Mouse (Mus musculus) liver, embryonic 16.5 days (tissue): ENCODE measurements around the gene Dscam. TPM values are rescaled to one million over a fixed set of nuclear protein-coding genes. Genes with fewer than 3 reads are reported as not detected.

Source experiments
- ATAC-seq: fragments of 200-750 bp; cut with Nextera tagmentation; 2 replicates; pipeline ENCODE4 v1.8.0; 2017; ENCODE audit warnings: low read depth, mild to moderate bottlenecking, moderate number of reproducible peaks, moderate library complexity
- H3K27ac ChIP-seq: fragments of 300-500 bp; sonication (generic); 2 replicates; pipeline ENCODE4 v1.5.1; 2014; ENCODE audit warnings: mild to moderate bottlenecking, low read length
- H3K27me3 ChIP-seq: fragments of 300-500 bp; sonication (generic); 2 replicates; pipeline ENCODE4 v1.6.1; 2014; ENCODE audit warnings: low read depth, low read length, mixed read lengths; ENCODE audit not compliant: control insufficient read depth, insufficient read depth
- H3K36me3 ChIP-seq: fragments of 300-500 bp; sonication (generic); 2 replicates; pipeline ENCODE4 v1.6.1; 2014; ENCODE audit warnings: mild to moderate bottlenecking; ENCODE audit not compliant: control insufficient read depth, insufficient read depth
- H3K4me1 ChIP-seq: fragments of 300-500 bp; sonication (generic); 2 replicates; pipeline ENCODE4 v1.6.1; 2014; ENCODE audit warnings: low read depth, low read length, mixed read lengths; ENCODE audit not compliant: control insufficient read depth
- H3K4me2 ChIP-seq: fragments of 300-500 bp; sonication (generic); 2 replicates; pipeline ENCODE4 v1.6.1; 2014; ENCODE audit warnings: low read depth, low read length, mixed read lengths
- H3K4me3 ChIP-seq: fragments of 300-500 bp; sonication (generic); 2 replicates; pipeline ENCODE4 v1.5.1; 2014; ENCODE audit warnings: low read depth, mild to moderate bottlenecking, low read length
- H3K9ac ChIP-seq: fragments of 300-500 bp; sonication (generic); 2 replicates; pipeline ENCODE4 v1.6.1; 2014; ENCODE audit warnings: low read depth, low read length
- H3K9me3 ChIP-seq: fragments of 300-500 bp; sonication (generic); replicated peaks from 2 replicates; pipeline ENCODE4 v1.6.1; 2016; ENCODE audit warnings: low read length; ENCODE audit not compliant: control insufficient read depth
- WGBS: fragments of 180-500 bp; shearing (Covaris S2); extraction: QIAGEN DNeasy Blood & Tissue Kit; methylation state at CpG from one replicate; pipeline ENCODE4 v1.1.7; 2014; ENCODE audit not compliant: insufficient replicate concordance; 5-methylcytosine and 5-hydroxymethylcytosine counted together
- polyA plus RNA-seq: library from polyadenylated mRNA; unstranded; fragments of >200 nt; fragmentation: Nextera tagmentation; extraction: Ambion mirVana; gene quantifications from 2 replicates; pipeline ENCODE4 v1.2.1, GENCODE M21; 2015

The Dscam gene
- polyA plus RNA-seq, 1 experiment from 2014 or later: not detected

DNA sequence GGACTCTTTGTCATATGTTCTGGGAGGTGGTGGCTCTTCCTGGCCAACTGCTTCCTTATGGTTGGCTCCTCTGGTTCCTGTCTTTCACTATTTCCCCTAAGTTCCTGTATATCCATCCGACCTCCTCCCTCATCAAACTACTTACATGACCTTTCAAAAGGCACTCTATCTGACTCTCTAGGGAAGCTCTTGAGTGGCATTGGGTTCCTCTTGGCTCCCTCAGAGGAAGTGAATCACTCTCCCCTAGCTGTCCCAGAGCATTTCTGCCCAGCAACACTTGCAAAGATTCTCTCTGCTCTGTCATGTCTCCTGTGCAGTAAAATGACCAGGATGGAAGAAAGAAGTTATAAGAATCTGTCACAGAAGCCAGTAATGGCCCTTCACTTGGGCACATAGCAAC, 166.6 kb downstream of the Dscam start:
- H3K9me3 ChIP-seq: no peaks in the 10 kb centered on the region
- no peak overlapping the region for H3K4me3 ChIP-seq
- H3K27me3 ChIP-seq: no peaks in the 10 kb centered on the region
- no peak for ATAC-seq
- H3K4me2 ChIP-seq: no peak overlapping the region
- H3K36me3 ChIP-seq: no peaks in the 10 kb centered on the region
- no peak overlapping the region for H3K9ac ChIP-seq
- whole genome bisulfite sequencing: 24% methylated on average over 1 of the region's 1 CpGs
- peaks cover 32% of the 10 kb centered on the region for H3K4me1 ChIP-seq
- no peak overlapping the region for H3K27ac ChIP-seq

- H3K27me3 ChIP-seq: no peaks in the 10 kb centered on the region
- no peak overlapping the region for H3K9ac ChIP-seq
- ATAC-seq: no peak
- no peak overlapping the region for H3K4me2 ChIP-seq
- no peaks in the 10 kb centered on the region for H3K9me3 ChIP-seq
- no peak overlapping the region for H3K27ac ChIP-seq
- no peak overlapping the region for H3K4me3 ChIP-seq
- WGBS: 60% methylated on average over 2 of the region's 2 CpGs
- peaks cover 26% of the 10 kb centered on the region for H3K4me1 ChIP-seq
- no peaks in the 10 kb centered on the region for H3K36me3 ChIP-seq
Observed at GRCm38 (mm10) chr16:97002837-97003236, 167.7 kb downstream of the Dscam start.

- no peak overlapping the region for H3K27ac ChIP-seq
- H3K9me3 ChIP-seq: no peaks in the 10 kb centered on the region
- ATAC-seq: no peak
- WGBS: 53% methylated on average over 3 of the region's 3 CpGs
- H3K4me3 ChIP-seq: no peak overlapping the region
- H3K27me3 ChIP-seq: no peaks in the 10 kb centered on the region
- H3K9ac ChIP-seq: no peak overlapping the region
- H3K36me3 ChIP-seq: no peaks in the 10 kb centered on the region
- no peak overlapping the region for H3K4me2 ChIP-seq
- H3K4me1 ChIP-seq: peaks cover 19% of the 10 kb centered on the region
Observed at GRCm38 (mm10) chr16:97002189-97002588, 168.4 kb downstream of the Dscam start.

DNA sequence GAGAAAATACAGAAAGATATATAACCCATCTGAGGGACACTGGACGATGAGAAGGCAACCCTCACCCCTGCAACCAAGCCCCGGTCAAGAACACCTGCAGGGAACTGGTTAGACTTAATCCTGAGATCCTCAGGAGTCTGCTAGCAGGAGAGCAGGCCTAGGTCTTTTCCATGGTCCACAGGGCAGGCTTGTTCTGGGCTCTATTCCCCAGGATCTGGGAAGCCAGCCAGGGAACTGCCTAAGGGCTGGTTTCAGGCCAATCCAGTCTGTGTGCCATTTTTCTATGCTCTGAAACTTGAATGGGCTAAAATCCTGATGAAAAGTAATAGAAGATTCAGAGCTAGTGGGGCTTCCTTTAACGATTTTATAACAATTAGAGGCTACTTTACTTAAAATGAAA, 173.7 kb downstream of the Dscam start:
- no peak for ATAC-seq
- H3K36me3 ChIP-seq: no peaks in the 10 kb centered on the region
- no peaks in the 10 kb centered on the region for H3K4me1 ChIP-seq
- H3K9me3 ChIP-seq: no peaks in the 10 kb centered on the region
- H3K27ac ChIP-seq: no peak overlapping the region
- no peak overlapping the region for H3K4me3 ChIP-seq
- H3K9ac ChIP-seq: no peak overlapping the region
- 48% methylated on average over 3 of the region's 3 CpGs for WGBS
- no peak overlapping the region for H3K4me2 ChIP-seq
- no peaks in the 10 kb centered on the region for H3K27me3 ChIP-seq

DNA sequence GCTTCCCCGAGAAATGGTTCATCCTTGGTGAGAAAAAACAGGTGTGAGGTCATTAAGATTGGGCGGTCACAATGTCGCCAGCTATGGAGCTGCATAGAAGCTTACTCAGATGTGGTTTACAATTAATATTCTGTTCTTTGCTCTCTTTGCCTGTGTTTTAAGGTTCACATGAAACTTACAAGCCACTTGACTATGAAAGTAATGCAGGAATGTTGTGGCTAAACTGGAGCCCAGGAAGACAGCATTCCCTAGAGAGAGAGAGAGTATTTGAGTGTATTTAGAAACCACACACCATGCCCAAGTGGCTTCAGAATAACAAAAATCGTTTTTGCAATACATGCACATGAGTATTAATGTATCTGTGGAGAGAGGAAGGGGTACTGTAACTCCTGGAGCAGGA, 174.7 kb downstream of the Dscam start:
- Histone ChIP-seq H3K27ac (no peak overlapping the region), H3K27me3 (no peaks in the 10 kb centered on the region), H3K9me3 (no peaks in the 10 kb centered on the region), H3K4me2 (no peak overlapping the region), H3K4me3 (no peak overlapping the region), H3K4me1 (no peaks in the 10 kb centered on the region), H3K36me3 (no peaks in the 10 kb centered on the region), H3K9ac (no peak overlapping the region)
- no peak for ATAC-seq
- WGBS: 60% methylated on average over 4 of the region's 4 CpGs

GRCm38 (mm10) chr16:96987396-96987795, 183.2 kb downstream of the Dscam start:
- ATAC-seq: no peak
- WGBS: 51% methylated on average over 2 of the region's 2 CpGs

GRCm38 (mm10) chr16:96973300-96973699, 197.3 kb downstream of the Dscam start:
- no peaks in the 10 kb centered on the region for H3K4me1 ChIP-seq
- no peaks in the 10 kb centered on the region for H3K27me3 ChIP-seq
- ATAC-seq: no peak
- no peak overlapping the region for H3K4me2 ChIP-seq
- H3K27ac ChIP-seq: no peak overlapping the region
- no peak overlapping the region for H3K9ac ChIP-seq
- H3K9me3 ChIP-seq: no peaks in the 10 kb centered on the region
- WGBS: 75% methylated on average over 7 of the region's 7 CpGs
- H3K36me3 ChIP-seq: no peaks in the 10 kb centered on the region
- no peak overlapping the region for H3K4me3 ChIP-seq

More at GRCm38 (mm10) chr16:96987396-96987795, 183.2 kb downstream of the Dscam start:
- Histone ChIP-seq H3K4me2 (no peak overlapping the region), H3K36me3 (no peaks in the 10 kb centered on the region), H3K9me3 (no peaks in the 10 kb centered on the region), H3K4me1 (no peaks in the 10 kb centered on the region), H3K27me3 (no peaks in the 10 kb centered on the region), H3K9ac (no peak overlapping the region), H3K4me3 (no peak overlapping the region), H3K27ac (no peak overlapping the region)

GRCm38 (mm10) chr16:96971768-96972167, 198.8 kb downstream of the Dscam start:
- H3K4me1 ChIP-seq: no peaks in the 10 kb centered on the region
- 69% methylated on average over 4 of the region's 4 CpGs for WGBS
- H3K36me3 ChIP-seq: no peaks in the 10 kb centered on the region

GRCm38 (mm10) chr16:96970412-96970811, 200.1 kb downstream of the Dscam start:
- H3K9me3 ChIP-seq: no peaks in the 10 kb centered on the region
- no peaks in the 10 kb centered on the region for H3K4me1 ChIP-seq
- no peak overlapping the region for H3K27ac ChIP-seq
- H3K36me3 ChIP-seq: no peaks in the 10 kb centered on the region
- no peaks in the 10 kb centered on the region for H3K27me3 ChIP-seq
- ATAC-seq: no peak
- H3K4me2 ChIP-seq: no peak overlapping the region
- H3K4me3 ChIP-seq: no peak overlapping the region
- WGBS: 21% methylated on average over 2 of the region's 2 CpGs
- no peak overlapping the region for H3K9ac ChIP-seq

More at GRCm38 (mm10) chr16:96971768-96972167, 198.8 kb downstream of the Dscam start:
- ATAC-seq: no peak
- H3K9me3 ChIP-seq: no peaks in the 10 kb centered on the region
- no peak overlapping the region for H3K27ac ChIP-seq
- no peak overlapping the region for H3K4me3 ChIP-seq
- no peaks in the 10 kb centered on the region for H3K27me3 ChIP-seq
- no peak overlapping the region for H3K9ac ChIP-seq
- no peak overlapping the region for H3K4me2 ChIP-seq
